Mouse (Mus musculus) C2C12 (cell line): ENCODE data around the gene Ccdc42.

Experiments used
- CTCF ChIP-seq: IDR thresholded peaks from one replicate; pipeline ENCODE4 v1.5.1; 2011; ENCODE audit not compliant: control insufficient read depth, insufficient read depth, insufficient read length
- MYOD1 ChIP-seq: IDR thresholded peaks from one replicate; pipeline ENCODE4 v1.6.1; 2011; ENCODE audit warnings: low read depth; ENCODE audit not compliant: control insufficient read depth, insufficient read length
- USF1 ChIP-seq: IDR thresholded peaks from one replicate; pipeline ENCODE4 v1.6.1; 2011; ENCODE audit warnings: low read depth, mild to moderate bottlenecking, control low read depth, moderate library complexity

GRCm38 (mm10) chr11:68593247-68593646, 6.4 kb downstream of the Ccdc42 start:
- TF ChIP-seq USF1, result no peak
- TF ChIP-seq CTCF, result no peak
- TF ChIP-seq MYOD1, result no peak
